Mouse (Mus musculus) urinary bladder, postnatal 14 days (tissue): ENCODE measurements around the gene Mnt.
A peak's percentile ranks its signal among the peaks of the same experiment; 100 is the strongest.

Experiments
- DNase-seq: peaks from one replicate; pipeline ENCODE4 v3.0.0; 2021; ENCODE audit warnings: low spot score

The Mnt gene

GRCm38 (mm10) chr11:74847919-74848521, 17.3 kb downstream of the Mnt start:
- peak; percentile 78 for DNase-seq

GRCm38 (mm10) chr11:74850998-74851661, 20.4 kb downstream of the Mnt start:
- DNase-seq: no peak

GRCm38 (mm10) chr11:74857756-74858155, 27.0 kb downstream of the Mnt start:
- no peak for DNase-seq

- no peak for DNase-seq
These were observed 31.4 kb downstream of the Mnt start for GRCm38 (mm10) chr11:74862129-74862528.

- no peak for DNase-seq
These were observed 32.8 kb downstream of the Mnt start for GRCm38 (mm10) chr11:74863471-74863870.

- DNase-seq: no peak
These were observed 33.7 kb downstream of the Mnt start for GRCm38 (mm10) chr11:74864421-74864820.

GRCm38 (mm10) chr11:74865252-74865651, 34.5 kb downstream of the Mnt start:
- DNase-seq: no peak

- DNase-seq: peak; percentile 86
These were observed 35.9 kb downstream of the Mnt start for GRCm38 (mm10) chr11:74866640-74867039.

- DNase-seq: peak; percentile 59
These were observed 36.5 kb downstream of the Mnt start for GRCm38 (mm10) chr11:74867181-74867580.

- peak; percentile 33 for DNase-seq
These were observed 37.5 kb downstream of the Mnt start for GRCm38 (mm10) chr11:74868046-74868760.

- DNase-seq: no peak
These were observed 38.9 kb downstream of the Mnt start for GRCm38 (mm10) chr11:74869603-74870002.

- peak; percentile 31 for DNase-seq
These were observed 39.8 kb downstream of the Mnt start for GRCm38 (mm10) chr11:74870544-74870943.

- peak; percentile 74 for DNase-seq
These were observed 40.4 kb downstream of the Mnt start for GRCm38 (mm10) chr11:74870991-74871622.

- DNase-seq: no peak
These were observed 43.9 kb downstream of the Mnt start for GRCm38 (mm10) chr11:74874630-74875029.

GRCm38 (mm10) chr11:74876801-74877200, 46.1 kb downstream of the Mnt start:
- DNase-seq: peak; percentile 58

- no peak for DNase-seq
These were observed 50.3 kb downstream of the Mnt start for GRCm38 (mm10) chr11:74880999-74881398.

- no peak for DNase-seq
These were observed 51.3 kb downstream of the Mnt start for GRCm38 (mm10) chr11:74881979-74882378.

GRCm38 (mm10) chr11:74883098-74883497, 52.4 kb downstream of the Mnt start:
- no peak for DNase-seq

- no peak for DNase-seq
These were observed 63.9 kb downstream of the Mnt start for GRCm38 (mm10) chr11:74894619-74895018.
